Mouse (Mus musculus) kidney, adult 2 months (tissue): ENCODE data around the gene Gucy2d.

Experiments
- CTCF ChIP-seq: fragments of 200-500 bp; conservative IDR thresholded peaks from 2 replicates; pipeline ENCODE4 v1.5.1; 2011; ENCODE audit warnings: low read depth, mild to moderate bottlenecking, control low read depth, low read length, moderate library complexity, mixed read lengths; ENCODE audit not compliant: insufficient read depth, insufficient read length
- POLR2A ChIP-seq: fragments of 200-500 bp; IDR thresholded peaks from one replicate; pipeline ENCODE4 v1.6.1; 2011; ENCODE audit warnings: low read depth, low read length, control low read depth

GRCm38 (mm10) chr7:98504726-98505314 lies 64.6 kb downstream of the Gucy2d start:
- TF ChIP-seq CTCF (no peak), POLR2A (no peak)
